Mouse (Mus musculus) limb, embryonic 15.5 days (tissue): ENCODE results near the gene Rab15. TPM values are rescaled to one million over a fixed set of nuclear protein-coding genes. Genes with fewer than 3 reads are reported as not detected.
"Not testable (repeated sequence)": the region's sequence is repeated elsewhere in the genome, so short reads cannot be mapped to it uniquely, and the experiment has no call there.

Source experiments
- ATAC-seq: fragments of 200-750 bp; cut with Nextera tagmentation; 2 replicates; pipeline ENCODE4 v1.8.0; 2017; ENCODE audit warnings: low read depth, moderate TSS enrichment; ENCODE audit not compliant: insufficient number of reproducible peaks, low FRiP score, low TSS enrichment
- H3K27ac ChIP-seq: fragments of 300-500 bp; sonication (generic); 2 replicates; pipeline ENCODE4 v1.5.1; 2015; ENCODE audit warnings: moderate library complexity, mild to moderate bottlenecking, inconsistent platforms
- H3K27me3 ChIP-seq: fragments of 300-500 bp; sonication (generic); 2 replicates; pipeline ENCODE4 v1.6.1; 2015; ENCODE audit warnings: inconsistent platforms
- H3K36me3 ChIP-seq: fragments of 300-500 bp; sonication (generic); 2 replicates; pipeline ENCODE4 v1.6.1; 2015; ENCODE audit warnings: inconsistent platforms
- H3K4me1 ChIP-seq: fragments of 300-500 bp; sonication (generic); 2 replicates; pipeline ENCODE4 v1.6.1; 2015; ENCODE audit warnings: inconsistent platforms
- H3K4me2 ChIP-seq: fragments of 300-500 bp; sonication (generic); 2 replicates; pipeline ENCODE4 v1.6.1; 2015; ENCODE audit warnings: mild to moderate bottlenecking, inconsistent platforms
- H3K4me3 ChIP-seq: fragments of 300-500 bp; sonication (generic); 2 replicates; pipeline ENCODE4 v1.5.1; 2015; ENCODE audit warnings: mild to moderate bottlenecking, inconsistent platforms
- H3K9ac ChIP-seq: fragments of 300-500 bp; sonication (generic); 2 replicates; pipeline ENCODE4 v1.6.1; 2015; ENCODE audit warnings: inconsistent platforms
- H3K9me3 ChIP-seq: fragments of 300-500 bp; sonication (generic); 2 replicates; pipeline ENCODE4 v1.6.1; 2016; ENCODE audit warnings: inconsistent platforms
- WGBS: fragments of 180-500 bp; shearing (Covaris S2); methylation state at CpG from one replicate; pipeline ENCODE4 v1.1.7; 2015; 5-methylcytosine and 5-hydroxymethylcytosine counted together
- polyA plus RNA-seq: library from polyadenylated mRNA; unstranded; fragments of >200 nt; fragmentation: Nextera tagmentation; extraction: Ambion mirVana; gene quantifications from 2 replicates; pipeline ENCODE4 v1.2.1, GENCODE M21; 2015

Gene Rab15
- polyA plus RNA-seq: 28.3 and 28.6 TPM in 2 replicates

GRCm38 (mm10) chr12:76822651-76823041 is at the start of gene Rab15:
TSS of gene Rab15 (minus strand) at chr12:76822908.
- Histone ChIP-seq H3K4me3 (peak within 1 kb of the TSS; percentile 71), H3K9ac (peak within 1 kb of the TSS; percentile 73), H3K4me1 (peaks cover 39% of the 10 kb centered on the region), H3K4me2 (peak within 1 kb of the TSS; percentile 91), H3K27ac (peak within 1 kb of the TSS; percentile 54), H3K36me3 (no peaks in the 10 kb centered on the region), H3K9me3 (no peaks in the 10 kb centered on the region), H3K27me3 (peaks cover 10% of the 10 kb centered on the region; the same call in 1 of the 2 replicates)
- no peak for ATAC-seq
- 2% methylated on average over 17 of the region's 17 CpGs for WGBS

GRCm38 (mm10) chr12:76869561-76869960 is 46.9 kb upstream of the Rab15 start:
- 0 out of 2 replicates have a peak, but pooled peaks cover 6% of the 10 kb centered on the region for H3K4me1 ChIP-seq
- H3K27me3 ChIP-seq: no peaks in the 10 kb centered on the region
- H3K36me3 ChIP-seq: peaks cover 8% of the 10 kb centered on the region; the same call in 1 of the 2 replicates
- no peak for ATAC-seq
- no peak overlapping the region for H3K27ac ChIP-seq
- H3K4me3 ChIP-seq: no peak overlapping the region
- no peak overlapping the region for H3K4me2 ChIP-seq
- no peaks in the 10 kb centered on the region for H3K9me3 ChIP-seq
- no peak overlapping the region for H3K9ac ChIP-seq
- WGBS: 79% methylated on average over 7 of the region's 7 CpGs

- Histone ChIP-seq H3K27me3 (no peaks in the 10 kb centered on the region), H3K4me2 (no peak overlapping the region), H3K9ac (no peak overlapping the region), H3K4me3 (no peak overlapping the region), H3K27ac (no peak overlapping the region), H3K4me1 (0 out of 2 replicates have a peak, but pooled peaks cover 6% of the 10 kb centered on the region), H3K9me3 (no peaks in the 10 kb centered on the region), H3K36me3 (0 out of 2 replicates have a peak, but pooled peaks cover 4% of the 10 kb centered on the region)
- no peak for ATAC-seq
- 67% methylated on average over 14 of the region's 14 CpGs for WGBS
Measured at GRCm38 (mm10) chr12:76868463-76869198, 45.9 kb upstream of the Rab15 start.

- H3K36me3 ChIP-seq: peaks cover 6% of the 10 kb centered on the region; the same call in 1 of the 2 replicates
- WGBS: 62% methylated on average over 10 of the region's 10 CpGs
- no peak overlapping the region for H3K4me2 ChIP-seq
- H3K9ac ChIP-seq: no peak overlapping the region
- 0 out of 2 replicates have a peak, but pooled peaks cover 6% of the 10 kb centered on the region for H3K4me1 ChIP-seq
- no peaks in the 10 kb centered on the region for H3K27me3 ChIP-seq
- no peak overlapping the region for H3K27ac ChIP-seq
- H3K4me3 ChIP-seq: no peak overlapping the region
- H3K9me3 ChIP-seq: no peaks in the 10 kb centered on the region
- ATAC-seq: no peak
Measured at GRCm38 (mm10) chr12:76867586-76868280, 45.0 kb upstream of the Rab15 start.

GRCm38 (mm10) chr12:76865266-76865665 is 42.6 kb upstream of the Rab15 start:
- no peak for ATAC-seq
- H3K27ac ChIP-seq: no peak overlapping the region

GRCm38 (mm10) chr12:76863651-76864050 is 40.9 kb upstream of the Rab15 start:
- H3K27me3 ChIP-seq: no peaks in the 10 kb centered on the region
- H3K36me3 ChIP-seq: peaks cover 10% of the 10 kb centered on the region; the same call in 1 of the 2 replicates
- no peak overlapping the region for H3K27ac ChIP-seq
- H3K9ac ChIP-seq: no peak overlapping the region
- H3K4me1 ChIP-seq: 0 out of 2 replicates have a peak, but pooled peaks cover 6% of the 10 kb centered on the region
- H3K4me2 ChIP-seq: no peak overlapping the region
- 73% methylated on average over 11 of the region's 11 CpGs for WGBS
- no peaks in the 10 kb centered on the region for H3K9me3 ChIP-seq
- ATAC-seq: no peak
- H3K4me3 ChIP-seq: no peak overlapping the region

More at GRCm38 (mm10) chr12:76865266-76865665, 42.6 kb upstream of the Rab15 start:
- H3K36me3 ChIP-seq: peaks cover 10% of the 10 kb centered on the region; the same call in 1 of the 2 replicates
- H3K9ac ChIP-seq: no peak overlapping the region
- no peak overlapping the region for H3K4me2 ChIP-seq
- H3K9me3 ChIP-seq: no peaks in the 10 kb centered on the region
- H3K4me3 ChIP-seq: no peak overlapping the region
- WGBS: 66% methylated on average over 13 of the region's 13 CpGs
- H3K27me3 ChIP-seq: no peaks in the 10 kb centered on the region
- H3K4me1 ChIP-seq: 0 out of 2 replicates have a peak, but pooled peaks cover 6% of the 10 kb centered on the region

- 81% methylated on average over 6 of the region's 6 CpGs for WGBS
- H3K4me3 ChIP-seq, H3K27ac ChIP-seq, ATAC-seq, H3K9ac ChIP-seq, H3K4me1 ChIP-seq, H3K9me3 ChIP-seq, H3K4me2 ChIP-seq, H3K27me3 ChIP-seq: not testable (repeated sequence)
- H3K36me3 ChIP-seq: peaks cover 10% of the 10 kb centered on the region; the same call in 1 of the 2 replicates
Measured at GRCm38 (mm10) chr12:76858788-76859187, 36.1 kb upstream of the Rab15 start.

- H3K9me3 ChIP-seq: no peaks in the 10 kb centered on the region
- H3K27me3 ChIP-seq: no peaks in the 10 kb centered on the region
- no peak overlapping the region for H3K4me3 ChIP-seq
- H3K4me1 ChIP-seq: 0 out of 2 replicates have a peak, but pooled peaks cover 3% of the 10 kb centered on the region
- no peaks in the 10 kb centered on the region for H3K36me3 ChIP-seq
- ATAC-seq: no peak
- H3K9ac ChIP-seq: no peak overlapping the region
- no peak overlapping the region for H3K4me2 ChIP-seq
- WGBS: 80% methylated on average over 10 of the region's 10 CpGs
- H3K27ac ChIP-seq: no peak overlapping the region
Measured at GRCm38 (mm10) chr12:76857087-76857486, 34.4 kb upstream of the Rab15 start.

- Histone ChIP-seq H3K36me3 (no peaks in the 10 kb centered on the region), H3K9ac (no peak overlapping the region), H3K9me3 (no peaks in the 10 kb centered on the region), H3K27me3 (no peaks in the 10 kb centered on the region), H3K27ac (no peak overlapping the region), H3K4me3 (no peak overlapping the region), H3K4me1 (0 out of 2 replicates have a peak, but pooled peaks cover 3% of the 10 kb centered on the region), H3K4me2 (no peak overlapping the region)
- ATAC-seq: no peak
- 93% methylated on average over 1 of the region's 1 CpGs for WGBS
Measured at GRCm38 (mm10) chr12:76853378-76854142, 30.9 kb upstream of the Rab15 start.

GRCm38 (mm10) chr12:76852419-76852818 is 29.7 kb upstream of the Rab15 start:
- ATAC-seq: no peak
- H3K9ac ChIP-seq: no peak overlapping the region
- 92% methylated on average over 2 of the region's 2 CpGs for WGBS
- H3K27me3 ChIP-seq: no peaks in the 10 kb centered on the region
- no peaks in the 10 kb centered on the region for H3K36me3 ChIP-seq
- H3K4me1 ChIP-seq: 0 out of 2 replicates have a peak, but pooled peaks cover 3% of the 10 kb centered on the region
- no peak overlapping the region for H3K4me3 ChIP-seq
- no peaks in the 10 kb centered on the region for H3K9me3 ChIP-seq
- no peak overlapping the region for H3K27ac ChIP-seq
- no peak overlapping the region for H3K4me2 ChIP-seq

- no peaks in the 10 kb centered on the region for H3K27me3 ChIP-seq
- ATAC-seq: no peak
Measured at GRCm38 (mm10) chr12:76844346-76845061, 21.8 kb upstream of the Rab15 start.

More at GRCm38 (mm10) chr12:76844346-76845061, 21.8 kb upstream of the Rab15 start:
- H3K4me1 ChIP-seq: no peaks in the 10 kb centered on the region
- H3K9me3 ChIP-seq: no peaks in the 10 kb centered on the region
- 88% methylated on average over 15 of the region's 15 CpGs for WGBS
- H3K9ac ChIP-seq: no peak overlapping the region
- no peaks in the 10 kb centered on the region for H3K36me3 ChIP-seq
- no peak overlapping the region for H3K4me2 ChIP-seq
- H3K27ac ChIP-seq: no peak overlapping the region
- no peak overlapping the region for H3K4me3 ChIP-seq
